Mouse (Mus musculus) MEL (cell line): ENCODE results near the gene Lrpap1. TPM values are rescaled to one million over a fixed set of nuclear protein-coding genes. Genes with fewer than 3 reads are reported as not detected.

Experiments used
- DNase-seq: peaks from one replicate; pipeline ENCODE4 v3.0.0; 2011; ENCODE audit warnings: low read depth, low spot score
- H3K27ac ChIP-seq: 2 replicates; pipeline ENCODE4 v1.5.1; 2012; ENCODE audit warnings: low read depth, mild to moderate bottlenecking, control low read depth, low read length, moderate library complexity; ENCODE audit not compliant: control insufficient read depth
- H3K27me3 ChIP-seq, 2 experiments: fragments of 150-350 bp in 1 of 2; sonication (generic) in 1 of 2; 2 replicates each; pipeline ENCODE4 v1.6.1; 2012; ENCODE audit warnings: low read length in 2 of 2, mild to moderate bottlenecking in 2 of 2, improper control_type of control experiment in 1 of 2, moderate library complexity in 1 of 2; ENCODE audit not compliant: insufficient read depth in 2 of 2, control insufficient read depth in 1 of 2
- H3K36me3 ChIP-seq, 2 experiments: 2 replicates each; pipeline ENCODE4 v1.6.1; 2012 to 2014; ENCODE audit warnings: low read length in 2 of 2, improper control_type of control experiment in 1 of 2, inconsistent platforms in 1 of 2, mild to moderate bottlenecking in 1 of 2; ENCODE audit not compliant: insufficient read depth in 2 of 2, control insufficient read depth in 1 of 2
- H3K4me1 ChIP-seq, 2 experiments: fragments of 150-350 bp in 1 of 2; sonication (generic) in 1 of 2; 2 replicates each; pipeline ENCODE4 v1.6.1; 2012; ENCODE audit warnings: low read length in 2 of 2, improper control_type of control experiment in 1 of 2, mild to moderate bottlenecking in 1 of 2; ENCODE audit not compliant: insufficient read depth in 2 of 2, control insufficient read depth in 1 of 2
- H3K4me3 ChIP-seq, 2 experiments: fragments of 150-350 bp in 1 of 2; sonication (generic) in 1 of 2; 2 replicates each; pipeline ENCODE4 v1.5.1; 2012; ENCODE audit warnings: low read depth in 2 of 2, low read length in 2 of 2, mild to moderate bottlenecking in 2 of 2, moderate library complexity in 2 of 2, control low read depth in 1 of 2, improper control_type of control experiment in 1 of 2; ENCODE audit not compliant: control insufficient read depth in 1 of 2, insufficient read depth in 1 of 2
- H3K79me2 ChIP-seq: 2 replicates; pipeline ENCODE4 v1.6.1; 2012; ENCODE audit warnings: mild to moderate bottlenecking, low read length, moderate library complexity; ENCODE audit not compliant: control insufficient read depth, poor library complexity, insufficient read depth
- H3K9ac ChIP-seq: 2 replicates; pipeline ENCODE4 v1.6.1; 2012; ENCODE audit warnings: low read depth, mild to moderate bottlenecking, control low read depth, low read length, moderate library complexity; ENCODE audit not compliant: control insufficient read depth, poor library complexity, severe bottlenecking
- H3K9me3 ChIP-seq: fragments of 150-350 bp; sonication (generic); replicated peaks from 2 replicates; pipeline ENCODE4 v1.6.1; 2012; ENCODE audit warnings: mild to moderate bottlenecking, low read length, improper control_type of control experiment, moderate library complexity; ENCODE audit not compliant: insufficient read depth
- CTCF ChIP-seq, 3 experiments: IDR thresholded peaks in 2 of 3; conservative IDR thresholded peaks in 1 of 3; 2 replicates each; pipeline ENCODE4 v1.5.1; 2011 to 2012; ENCODE audit warnings: low read length in 3 of 3, low read depth in 2 of 3, mild to moderate bottlenecking in 2 of 3, improper control_type of control experiment in 1 of 3, inconsistent platforms in 1 of 3, mixed read lengths in 1 of 3, moderate library complexity in 1 of 3; ENCODE audit not compliant: control insufficient read depth in 1 of 3, insufficient read depth in 1 of 3, poor library complexity in 1 of 3, severe bottlenecking in 1 of 3
- ELF1 ChIP-seq: IDR thresholded peaks from 2 replicates; pipeline ENCODE4 v1.6.1; 2014; ENCODE audit warnings: low read depth, mild to moderate bottlenecking, inconsistent platforms, low read length, improper control_type of control experiment, moderate library complexity
- GATA1 ChIP-seq: IDR thresholded peaks from 2 replicates; pipeline ENCODE4 v1.6.1; 2011; ENCODE audit warnings: low read depth, low read length, improper control_type of control experiment
- JUND ChIP-seq: IDR thresholded peaks from 2 replicates; pipeline ENCODE4 v1.6.1; 2011; ENCODE audit warnings: low read depth, mild to moderate bottlenecking, improper control_type of control experiment, low read length
- MYB ChIP-seq: IDR thresholded peaks from 2 replicates; pipeline ENCODE4 v1.6.1; 2011; ENCODE audit warnings: mild to moderate bottlenecking, low read depth, low read length, improper control_type of control experiment
- POLR2AphosphoS2 ChIP-seq: IDR thresholded peaks from 2 replicates; pipeline ENCODE4 v1.6.1; 2011; ENCODE audit warnings: low read length, improper control_type of control experiment
- RAD21 ChIP-seq: IDR thresholded peaks from 2 replicates; pipeline ENCODE4 v1.6.1; 2011; ENCODE audit warnings: mild to moderate bottlenecking, low read depth, low read length, improper control_type of control experiment
- SIN3A ChIP-seq: IDR thresholded peaks from 2 replicates; pipeline ENCODE4 v1.6.1; 2012; ENCODE audit warnings: low read length, improper control_type of control experiment, inconsistent platforms
- SMC3 ChIP-seq: IDR thresholded peaks from 2 replicates; pipeline ENCODE4 v1.6.1; 2011; ENCODE audit warnings: low read depth, low read length, improper control_type of control experiment
- UBTF ChIP-seq: IDR thresholded peaks from 2 replicates; pipeline ENCODE4 v1.6.1; 2012; ENCODE audit warnings: low read depth, mild to moderate bottlenecking, inconsistent platforms, low read length, improper control_type of control experiment, moderate library complexity, borderline replicate concordance; ENCODE audit not compliant: insufficient read depth
- USF1 ChIP-seq: IDR thresholded peaks from 2 replicates; pipeline ENCODE4 v1.6.1; 2014; ENCODE audit warnings: low read depth, mild to moderate bottlenecking, inconsistent platforms, low read length, improper control_type of control experiment, moderate library complexity
- USF2 ChIP-seq, 2 experiments: IDR thresholded peaks; 2 replicates each; pipeline ENCODE4 v1.6.1; 2011 to 2012; ENCODE audit warnings: improper control_type of control experiment in 2 of 2, low read length in 2 of 2, borderline replicate concordance in 1 of 2, inconsistent platforms in 1 of 2, low read depth in 1 of 2, mild to moderate bottlenecking in 1 of 2; ENCODE audit not compliant: insufficient read depth in 1 of 2
- ZC3H11A ChIP-seq: IDR thresholded peaks from 2 replicates; pipeline ENCODE4 v1.6.1; 2012; ENCODE audit warnings: low read depth, mild to moderate bottlenecking, inconsistent platforms, low read length, improper control_type of control experiment
- ZMIZ1 ChIP-seq: IDR thresholded peaks from 2 replicates; pipeline ENCODE4 v1.6.1; 2012; ENCODE audit warnings: low read depth, mild to moderate bottlenecking, inconsistent platforms, low read length, improper control_type of control experiment, moderate library complexity
- ZNF384 ChIP-seq: IDR thresholded peaks from 2 replicates; pipeline ENCODE4 v1.6.1; 2012; ENCODE audit warnings: low read depth, mild to moderate bottlenecking, inconsistent platforms, low read length, improper control_type of control experiment
- polyA plus RNA-seq, 2 experiments: library from polyadenylated mRNA; stranded (reverse) in 1 of 2; unstranded in 1 of 2; fragments of >175 nt in 1 of 2; fragments of >200 nt in 1 of 2; gene quantifications; 2 replicates each; pipeline versions ENCODE4 v1.2.1 to v1.2.4; 2012; ENCODE audit warnings: low replicate concordance in 2 of 2, low read depth in 1 of 2; ENCODE audit not compliant: insufficient read length in 2 of 2, insufficient read depth in 1 of 2, missing spikeins in 1 of 2
- total RNA-seq: library from RNA; depleted of rRNA; stranded (reverse); fragments of 300-350 nt; gene quantifications from 2 replicates; pipeline ENCODE4 v1.2.3, GENCODE M21; 2012

Lrpap1 gene
- total and polyA plus RNA-seq, 3 experiments, result 45.0 to 74.7 TPM; not detected in 1

DNA sequence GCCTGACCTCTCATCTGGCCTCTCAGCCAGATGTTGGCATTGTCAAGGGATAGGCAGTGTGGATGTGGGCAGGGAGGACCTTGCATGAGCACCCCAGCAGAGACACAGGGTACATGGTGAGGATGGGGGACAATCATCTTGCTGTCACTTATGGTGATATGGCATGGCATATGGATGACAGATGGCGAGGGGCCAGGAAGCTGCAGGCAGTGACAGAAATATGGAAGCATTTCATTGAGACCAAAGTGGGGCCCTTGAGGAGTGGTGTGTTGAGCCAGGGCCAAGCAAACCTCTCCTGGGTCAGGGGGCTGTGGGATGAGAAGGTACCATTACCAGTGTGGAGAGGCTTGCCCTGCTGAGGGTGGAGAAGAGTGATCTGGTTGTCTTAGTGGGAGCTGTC lies 29.2 kb downstream of the Lrpap1 start (continued):
- TF ChIP-seq MYB, result no peak

DNA sequence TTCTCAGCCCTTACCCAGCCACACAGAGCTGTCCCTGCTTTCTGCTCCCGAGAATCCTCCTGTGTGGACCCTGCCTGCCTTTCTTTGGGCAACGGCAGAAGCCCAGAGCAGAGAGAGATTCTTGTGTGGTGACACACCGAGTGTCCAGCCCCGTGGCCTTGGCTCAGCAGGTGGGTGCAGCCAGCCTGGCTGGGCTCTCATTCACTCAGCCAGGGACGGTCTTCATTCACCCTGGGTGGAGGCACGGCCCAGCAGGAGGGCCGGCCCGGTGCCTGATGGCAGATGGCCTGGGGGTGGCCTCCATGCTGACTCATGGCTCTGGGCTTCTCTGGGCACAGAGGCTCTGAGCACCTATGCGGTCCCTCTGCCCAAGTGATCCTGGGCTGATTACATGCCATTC lies 31.6 kb downstream of the Lrpap1 start:
- no peak for DNase-seq
- TF ChIP-seq UBTF (no peak), GATA1 (no peak), JUND (no peak), CTCF (IDR thresholded peaks at IDR 0.05 in 2 of 3, conservative IDR thresholded peaks at IDR 0.05 in 1 of 3; ENCODE audit: control insufficient read depth in 1 of 3, insufficient read depth in 1 of 3, low read depth in 2 of 3, low read length in 3 of 3, poor library complexity in 1 of 3, severe bottlenecking in 1 of 3) (no peak), ZNF384 (no peak), RAD21 (no peak), SIN3A (no peak), ELF1 (no peak), ZMIZ1 (no peak), USF1 (no peak), ZC3H11A (no peak), POLR2AphosphoS2 (no peak)
- peaks cover 0 to 1% of the 10 kb centered on the region in 2 experiments; a peak in 2 of 4 replicates for H3K27me3 ChIP-seq

DNA sequence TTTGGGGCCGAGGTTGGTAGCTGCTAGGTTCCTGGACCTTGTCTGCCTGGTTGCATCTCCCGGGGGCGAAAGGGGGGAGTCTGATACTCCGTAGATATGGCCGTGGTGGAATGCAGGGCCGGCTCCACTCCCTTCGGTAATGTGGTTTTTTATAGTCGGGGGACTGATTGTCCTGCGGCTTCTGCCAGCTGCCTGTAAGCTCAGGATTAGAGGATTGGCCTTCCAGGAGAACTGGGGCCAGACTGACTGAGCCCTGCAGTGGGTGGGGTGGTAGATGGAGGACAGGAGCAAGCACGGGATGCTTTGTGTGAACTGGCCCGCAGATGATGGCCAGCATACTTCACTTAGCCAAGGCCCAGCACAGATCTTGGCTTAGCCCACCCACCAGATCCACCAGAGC lies 32.3 kb downstream of the Lrpap1 start:
- no peaks in the 10 kb centered on the region for H3K36me3 ChIP-seq
- H3K27ac ChIP-seq, result no peak overlapping the region
- H3K9ac ChIP-seq, result no peak overlapping the region
- peaks cover 0 to 1% of the 10 kb centered on the region in 2 experiments; a peak in 2 of 4 replicates for H3K27me3 ChIP-seq
- no peaks in the 10 kb centered on the region for H3K79me2 ChIP-seq
- TF ChIP-seq SMC3 (no peak), USF2 (IDR thresholded peaks at IDR 0.05; ENCODE audit: borderline replicate concordance in 1 of 2, insufficient read depth in 1 of 2, low read depth in 1 of 2, low read length in 2 of 2) (no peak), ZMIZ1 (no peak)
- H3K4me3 ChIP-seq, result no peak overlapping the region
- H3K9me3 ChIP-seq, result no peaks in the 10 kb centered on the region
- no peak for DNase-seq
- H3K4me1 ChIP-seq, result no peaks in the 10 kb centered on the region

More for the DNA sequence above, 31.6 kb downstream of the Lrpap1 start:
- Histone ChIP-seq H3K9me3 (no peaks in the 10 kb centered on the region), H3K9ac (no peak overlapping the region), H3K4me3 (no peak overlapping the region), H3K79me2 (no peaks in the 10 kb centered on the region), H3K36me3 (no peaks in the 10 kb centered on the region), H3K27ac (no peak overlapping the region), H3K4me1 (no peaks in the 10 kb centered on the region)
